Mouse (Mus musculus) testis, adult 2 months (tissue): ENCODE results near the gene Actl11.

Experiments used
- CTCF ChIP-seq: fragments of 200-500 bp; IDR thresholded peaks from 2 replicates; pipeline ENCODE4 v1.5.1; 2012; ENCODE audit warnings: low read depth, mild to moderate bottlenecking, inconsistent platforms, low read length, moderate library complexity; ENCODE audit not compliant: control insufficient read depth, insufficient read depth, insufficient replicate concordance
- POLR2A ChIP-seq: fragments of 200-500 bp; IDR thresholded peaks from 2 replicates; pipeline ENCODE4 v1.6.1; 2012; ENCODE audit warnings: low read depth, mild to moderate bottlenecking, inconsistent platforms, low read length, moderate library complexity; ENCODE audit not compliant: control insufficient read depth

DNA sequence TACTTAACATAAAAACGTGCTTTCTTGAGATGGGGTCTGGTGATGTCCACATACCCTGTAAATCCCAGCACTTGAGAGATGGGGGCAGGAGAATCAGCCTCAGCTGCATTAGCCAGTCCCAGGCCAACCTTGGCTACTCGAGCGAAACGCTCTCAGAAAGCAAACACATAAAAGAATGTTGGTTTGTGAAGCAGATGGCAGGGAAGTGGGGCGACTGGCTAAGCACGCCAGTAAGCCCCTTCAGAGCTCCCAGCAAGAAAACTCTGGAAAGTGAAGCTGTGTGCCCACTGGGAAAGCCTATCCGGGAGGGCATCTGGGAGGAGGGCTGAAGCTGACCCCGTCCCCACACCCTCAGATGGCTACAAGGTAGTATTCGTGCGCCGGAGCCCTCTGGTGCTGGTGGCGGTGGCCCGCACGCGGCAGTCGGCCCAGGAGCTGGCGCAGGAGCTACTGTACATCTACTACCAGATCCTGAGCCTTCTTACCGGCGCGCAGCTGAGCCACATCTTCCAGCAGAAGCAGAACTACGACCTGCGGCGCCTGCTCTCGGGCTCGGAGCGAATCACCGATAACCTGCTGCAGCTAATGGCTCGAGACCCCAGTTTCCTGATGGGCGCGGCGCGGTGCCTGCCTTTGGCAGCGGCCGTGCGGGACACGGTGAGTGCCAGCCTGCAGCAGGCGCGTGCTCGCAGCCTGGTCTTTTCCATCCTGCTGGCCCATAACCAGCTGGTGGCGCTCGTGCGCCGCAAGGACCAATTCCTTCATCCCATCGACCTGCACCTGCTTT lies 27.2 kb upstream of the Actl11 start:
- TF ChIP-seq CTCF (peak; percentile 68; the same call in 1 of the 2 replicates), POLR2A (no peak)
